Mouse (Mus musculus) lung, postnatal 25 days (tissue): Measurements from ENCODE around the gene Sh2b1.

Experiments
- DNase-seq: peaks from one replicate; pipeline ENCODE4 v3.0.0; 2022; ENCODE audit warnings: low spot score

Gene Sh2b1

GRCm38 (mm10) chr7:126456382-126457266 is 18.6 kb downstream of the Sh2b1 start:
- no peak for DNase-seq

GRCm38 (mm10) chr7:126455242-126455641 is 20.0 kb downstream of the Sh2b1 start:
- DNase-seq: no peak

- no peak for DNase-seq
Measured at GRCm38 (mm10) chr7:126453861-126454260, 21.4 kb downstream of the Sh2b1 start.

GRCm38 (mm10) chr7:126452244-126452643 is 23.0 kb downstream of the Sh2b1 start:
- no peak for DNase-seq

- no peak for DNase-seq
Measured at GRCm38 (mm10) chr7:126450641-126451040, 24.6 kb downstream of the Sh2b1 start.

GRCm38 (mm10) chr7:126449991-126450390 is 25.2 kb downstream of the Sh2b1 start:
- DNase-seq: no peak

GRCm38 (mm10) chr7:126448481-126448880 is 26.7 kb downstream of the Sh2b1 start:
- DNase-seq: no peak

- no peak for DNase-seq
Measured at GRCm38 (mm10) chr7:126446217-126446616, 29.0 kb downstream of the Sh2b1 start.

- DNase-seq: no peak
Measured at GRCm38 (mm10) chr7:126445104-126445815, 30.0 kb downstream of the Sh2b1 start.

- no peak for DNase-seq
Measured at GRCm38 (mm10) chr7:126444536-126444935, 30.7 kb downstream of the Sh2b1 start.

- no peak for DNase-seq
Measured at GRCm38 (mm10) chr7:126443997-126444396, 31.2 kb downstream of the Sh2b1 start.

GRCm38 (mm10) chr7:126440134-126440533 is 35.1 kb downstream of the Sh2b1 start:
- no peak for DNase-seq

GRCm38 (mm10) chr7:126436851-126437250 is 38.4 kb downstream of the Sh2b1 start:
- peak; percentile 46 for DNase-seq

- no peak for DNase-seq
Measured at GRCm38 (mm10) chr7:126435801-126436200, 39.4 kb downstream of the Sh2b1 start.

- DNase-seq: no peak
Measured at GRCm38 (mm10) chr7:126434726-126435125, 40.5 kb downstream of the Sh2b1 start.

GRCm38 (mm10) chr7:126430167-126430566 is 45.1 kb downstream of the Sh2b1 start:
- DNase-seq: no peak

GRCm38 (mm10) chr7:126429503-126429898 is 45.7 kb downstream of the Sh2b1 start:
- DNase-seq: no peak

GRCm38 (mm10) chr7:126428631-126429502 is 46.4 kb downstream of the Sh2b1 start, which contains the start of gene Rabep2:
Gene Rabep2 (plus strand): TSS chr7:126428759.
- peak; percentile 95 for DNase-seq

- DNase-seq: no peak
Measured at GRCm38 (mm10) chr7:126428154-126428553, 47.1 kb downstream of the Sh2b1 start.

GRCm38 (mm10) chr7:126427323-126427860 is 47.8 kb downstream of the Sh2b1 start:
- no peak for DNase-seq

- DNase-seq: no peak
Measured at GRCm38 (mm10) chr7:126424161-126424560, 51.1 kb downstream of the Sh2b1 start.

GRCm38 (mm10) chr7:126421756-126422155 is 53.5 kb downstream of the Sh2b1 start:
- peak; percentile 14 for DNase-seq
